Mouse (Mus musculus) adrenal gland, adult (tissue): ENCODE data around the gene Prss33.
"Not testable (repeated sequence)": the region's sequence is repeated elsewhere in the genome, so short reads cannot be mapped to it uniquely, and the experiment has no call there.

Experiments used
- DNase-seq, 2 experiments: peaks; one replicate each; pipeline ENCODE4 v3.0.0; 2022 to 2023; ENCODE audit warnings: low spot score in 1 of 2; ENCODE audit not compliant: inconsistent age in 2 of 2

Prss33 gene

GRCm38 (mm10) chr17:23836006-23836575, at the start of gene Prss33:
Gene Prss33 (minus strand): TSS chr17:23836056.
- DNase-seq = no peak

GRCm38 (mm10) chr17:23880576-23880975, 44.7 kb upstream of the Prss33 start, which contains the start of the genes Dcpp1 and Dcpp2:
Gene Dcpp1 (plus strand): TSS chr17:23880876.
Gene Dcpp2 (plus strand): TSS chr17:23880880.
- not testable (repeated sequence) for DNase-seq

GRCm38 (mm10) chr17:23877166-23877565, 41.3 kb upstream of the Prss33 start:
- DNase-seq = no peak

DNA sequence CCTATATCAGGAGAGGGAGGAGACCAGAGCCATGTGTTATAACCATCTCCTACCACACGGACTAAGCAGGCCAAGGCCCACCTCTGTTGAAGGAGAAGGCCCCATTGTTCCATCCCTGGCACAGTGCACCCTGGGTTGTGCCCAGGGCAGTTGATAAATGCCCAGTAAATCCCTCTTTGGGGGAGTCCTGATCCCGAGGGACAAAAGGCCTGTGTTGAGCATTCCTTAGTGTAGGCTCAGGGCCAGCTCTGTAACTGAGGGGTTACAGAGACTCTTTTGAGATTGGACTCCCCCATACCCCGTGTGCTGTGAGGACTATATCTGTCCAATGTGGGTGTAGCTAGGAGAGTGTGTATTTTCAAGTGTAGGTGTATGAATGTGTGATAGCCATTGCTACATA, 40.9 kb upstream of the Prss33 start:
- DNase-seq = no peak

- peak; percentile 46 to 82 for DNase-seq
Measured at GRCm38 (mm10) chr17:23873884-23874856, 38.3 kb upstream of the Prss33 start.

DNA sequence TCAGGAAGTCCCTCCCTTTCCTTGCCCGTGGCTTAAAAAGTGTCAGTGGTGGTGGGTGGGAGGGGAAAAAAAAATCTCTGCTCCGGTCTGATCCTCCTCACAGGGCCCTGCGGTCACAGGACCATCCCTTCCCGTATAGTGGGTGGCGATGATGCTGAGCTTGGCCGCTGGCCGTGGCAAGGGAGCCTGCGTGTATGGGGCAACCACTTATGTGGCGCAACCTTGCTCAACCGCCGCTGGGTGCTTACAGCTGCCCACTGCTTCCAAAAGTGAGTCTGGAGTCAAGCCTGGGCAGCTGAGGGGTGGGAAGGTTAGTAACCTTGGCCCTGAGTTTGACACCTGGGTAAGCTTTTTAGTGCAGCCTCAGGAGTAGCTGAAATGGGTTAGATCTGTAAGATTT, 32.7 kb upstream of the Prss33 start:
- DNase-seq = no peak

DNA sequence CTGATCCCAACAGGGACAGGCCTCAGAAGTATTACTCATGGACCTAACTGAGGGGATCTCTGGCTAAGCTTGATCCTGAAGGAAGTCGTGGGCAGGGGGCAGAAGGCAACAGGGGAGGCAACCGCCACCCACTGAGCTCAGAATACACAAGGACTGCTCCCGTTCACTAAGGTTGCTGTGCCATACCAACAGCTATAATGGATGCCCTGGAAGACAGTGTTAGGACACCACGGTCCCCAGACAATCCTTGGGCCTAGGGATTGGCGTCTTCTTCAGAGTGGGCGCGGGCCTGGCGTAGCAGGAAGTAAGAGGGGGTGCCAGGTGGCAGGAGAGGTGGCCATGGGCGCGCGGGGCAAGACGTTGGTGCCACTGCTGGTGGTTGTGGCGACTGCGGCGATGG, 31.9 kb upstream of the Prss33 start, which contains the start of gene Prss21:
Gene Prss21 (plus strand): TSS at position 301 of the 400 bp plus-strand sequence.
- DNase-seq = no peak

DNA sequence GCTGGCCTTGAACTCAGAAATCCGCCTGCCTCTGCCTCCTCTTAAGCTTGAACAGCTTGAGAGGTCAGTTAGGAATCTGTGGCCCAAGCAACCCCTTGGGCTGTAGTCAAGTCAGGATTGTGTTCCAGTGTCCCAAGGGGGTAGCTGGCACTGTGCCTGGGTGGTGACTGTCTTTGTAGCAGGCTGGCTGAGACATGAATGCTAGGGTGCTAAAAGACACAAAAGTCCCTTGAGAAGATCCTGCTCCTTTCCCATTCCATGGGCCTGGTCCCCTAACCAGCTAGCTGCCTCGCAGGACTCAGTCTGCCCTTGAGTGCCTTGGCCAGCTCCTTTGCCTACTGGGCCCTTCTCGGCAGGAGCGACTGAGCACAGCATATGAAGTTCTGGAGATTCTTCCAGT, 27.1 kb upstream of the Prss33 start:
- no peak for DNase-seq

DNA sequence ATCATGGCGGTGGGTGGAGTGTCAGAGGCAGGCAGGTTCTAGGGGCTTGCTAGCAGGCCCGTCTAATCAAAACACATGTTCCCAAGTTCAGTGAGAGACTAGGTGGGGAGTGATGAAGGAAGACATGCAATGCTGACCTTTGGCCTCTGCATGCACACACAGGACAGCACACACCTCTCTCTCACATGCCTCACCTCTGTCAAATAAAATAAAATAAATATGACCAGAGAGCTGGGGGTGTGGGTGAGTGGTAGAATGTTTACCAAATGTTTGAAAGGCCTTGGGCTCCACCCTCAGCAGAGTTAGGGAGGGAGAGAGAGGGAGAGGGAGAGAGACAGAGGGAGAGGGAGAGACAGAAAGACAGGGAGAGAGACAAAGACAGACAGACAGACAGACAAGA, 22.1 kb upstream of the Prss33 start:
- DNase-seq = no peak

DNA sequence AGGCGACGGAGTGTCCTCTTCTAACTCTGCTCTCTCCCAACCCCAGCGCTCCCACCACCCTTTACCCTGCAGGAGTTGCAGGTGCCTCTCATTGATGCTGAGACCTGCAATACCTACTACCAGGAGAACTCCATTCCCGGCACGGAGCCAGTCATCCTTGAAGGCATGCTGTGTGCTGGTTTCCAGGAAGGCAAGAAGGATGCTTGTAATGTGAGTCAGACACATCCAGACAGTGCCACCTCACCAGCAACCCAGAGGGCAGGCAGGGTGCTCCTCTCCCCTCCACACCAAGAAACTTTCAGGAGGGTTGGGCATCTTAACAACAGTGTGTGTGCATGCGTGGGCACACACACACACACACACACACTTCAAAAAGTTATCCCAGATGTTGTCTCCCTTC, 21.3 kb upstream of the Prss33 start:
- DNase-seq = no peak

DNA sequence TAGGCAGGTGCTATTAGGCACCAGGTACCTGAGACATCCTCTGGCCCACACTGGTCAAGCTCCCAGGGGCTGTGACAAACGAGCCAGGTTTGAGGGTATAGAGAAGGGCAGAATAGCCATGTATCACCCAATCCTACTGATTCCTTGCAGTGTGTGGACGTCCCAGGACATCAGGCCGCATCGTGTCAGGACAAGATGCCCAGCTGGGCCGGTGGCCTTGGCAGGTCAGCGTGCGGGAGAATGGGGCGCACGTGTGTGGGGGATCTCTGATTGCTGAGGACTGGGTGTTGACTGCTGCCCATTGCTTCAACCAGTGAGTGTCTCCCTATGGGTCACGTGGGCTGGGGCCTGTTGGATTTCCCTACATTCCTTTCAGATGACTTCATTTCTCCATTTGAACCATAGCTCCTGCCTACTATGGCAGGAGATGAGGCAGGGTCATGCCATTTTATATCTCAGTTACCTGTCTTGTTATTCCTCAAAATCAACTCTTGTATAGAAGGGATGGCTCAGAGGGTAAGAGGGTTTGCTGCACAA, 18.4 kb upstream of the Prss33 start:
- DNase-seq = no peak

- DNase-seq = peak; percentile 53 to 81
Measured at GRCm38 (mm10) chr17:23853292-23853691, 17.4 kb upstream of the Prss33 start.

DNA sequence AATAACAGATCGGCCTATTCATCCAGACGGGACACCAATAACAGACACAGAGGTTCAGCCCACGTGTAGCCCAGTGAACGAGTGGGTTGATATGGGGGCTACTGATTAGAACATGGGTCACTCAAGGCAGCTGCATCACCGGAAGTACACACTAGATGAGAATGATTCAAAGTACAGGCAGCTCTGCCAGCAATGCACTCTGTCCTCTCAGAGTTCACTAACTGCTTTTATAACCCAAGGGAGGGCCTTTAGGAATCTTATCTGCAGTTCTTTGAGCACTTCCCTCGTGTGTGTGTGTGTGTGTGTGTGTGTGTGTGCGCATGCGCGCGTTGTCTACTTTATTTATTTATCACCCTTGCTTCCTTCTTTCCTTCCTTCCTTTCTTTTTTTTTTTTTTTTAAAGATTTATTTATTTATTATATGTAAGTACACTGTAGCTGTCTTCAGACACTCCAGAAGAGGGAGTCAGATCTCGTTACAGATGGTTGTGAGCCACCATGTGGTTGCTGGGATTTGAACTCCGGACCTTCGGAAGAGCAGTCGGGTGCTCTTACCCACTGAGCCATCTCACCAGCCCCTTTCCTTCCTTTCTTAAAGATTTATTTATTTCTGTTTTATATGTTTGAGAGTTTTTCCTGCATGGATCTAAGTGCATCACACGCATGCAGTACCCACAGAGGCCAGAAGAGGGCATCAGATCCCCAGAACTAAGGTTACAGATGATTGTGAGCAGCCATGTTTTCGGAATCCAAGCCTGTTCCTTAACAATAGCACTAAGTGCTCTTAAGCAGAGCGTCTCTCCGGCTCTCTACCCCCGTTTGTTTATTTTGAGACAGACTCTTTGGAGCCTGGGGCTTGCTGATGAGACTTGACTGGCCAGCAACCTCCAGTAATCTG, 15.2 kb upstream of the Prss33 start:
- DNase-seq = peak; percentile 65 to 89

GRCm38 (mm10) chr17:23850028-23850427, 14.2 kb upstream of the Prss33 start:
- DNase-seq = no peak

- DNase-seq = peak; percentile 68 to 86
Measured at GRCm38 (mm10) chr17:23843812-23844273, 8.0 kb upstream of the Prss33 start, which contains the start of the genes Prss32 and Prss41. Gene Prss32 (plus strand): TSS chr17:23843855. Gene Prss41 (minus strand): TSS chr17:23844172.

DNA sequence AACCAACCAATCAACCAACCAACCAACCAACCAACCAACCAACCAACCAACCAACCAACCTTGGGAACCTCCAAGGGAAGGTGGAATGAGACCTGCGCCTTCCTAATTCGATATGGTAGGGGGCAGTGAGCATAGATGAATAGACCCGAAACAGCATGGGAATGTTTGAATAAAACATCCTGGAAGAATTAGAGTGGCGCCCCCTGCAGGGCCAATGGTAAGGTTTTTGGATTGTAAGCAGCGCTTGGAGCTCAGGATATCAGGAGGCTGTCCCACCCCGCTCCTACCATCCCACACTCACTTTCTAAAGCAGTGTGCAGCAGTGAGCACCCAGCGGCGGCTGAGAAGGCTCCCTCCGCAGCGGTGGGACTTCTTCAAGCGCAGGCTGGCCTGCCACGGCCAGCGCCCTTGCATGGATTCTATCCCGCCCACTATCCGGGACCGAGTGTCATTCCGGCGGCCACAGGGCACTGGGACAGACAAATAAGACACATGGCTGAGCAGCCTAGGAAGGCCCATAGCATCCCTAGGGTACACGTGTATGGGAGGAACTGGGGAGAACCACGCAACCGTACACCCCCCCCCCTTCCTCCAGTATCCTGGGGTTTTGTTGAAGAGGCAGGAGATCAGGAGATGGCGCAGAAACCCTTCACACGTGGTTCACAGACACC, 7.4 kb upstream of the Prss33 start:
- peak in 1 of 2 experiments; percentile 75 for DNase-seq

DNA sequence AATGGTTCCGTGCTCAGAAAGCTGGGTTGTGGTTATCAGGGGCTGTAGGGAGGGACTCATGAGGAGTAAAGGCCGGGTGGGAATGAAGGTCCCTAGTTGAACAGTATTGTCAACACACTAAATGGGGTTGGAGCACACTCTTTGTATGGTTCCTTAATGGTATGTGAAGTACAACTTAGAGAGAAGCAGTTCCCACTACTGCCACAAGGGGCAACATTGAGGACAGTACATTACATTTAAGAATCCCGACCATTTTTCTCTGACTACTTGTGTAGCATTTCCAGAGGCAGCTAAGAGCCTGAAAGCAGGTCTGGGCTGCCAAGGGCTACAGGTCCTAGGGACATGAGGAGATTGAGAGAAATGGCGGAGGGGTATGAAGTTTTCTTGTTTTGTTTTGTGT, 5.3 kb upstream of the Prss33 start:
- DNase-seq = peak in 1 of 2 experiments; percentile 87

- no peak for DNase-seq
Measured at GRCm38 (mm10) chr17:23831201-23831600, 4.7 kb downstream of the Prss33 start.

- peak; percentile 87 to 95 for DNase-seq
Measured at GRCm38 (mm10) chr17:23829064-23829619, 6.7 kb downstream of the Prss33 start, which contains the start of gene Elob. Gene Elob (minus strand): TSS chr17:23829136.
